Mouse (Mus musculus): ENCODE results near the gene Uqcc3. TPM values are rescaled to one million over a fixed set of nuclear protein-coding genes. Genes with fewer than 3 reads are reported as not detected.
"Not testable (repeated sequence)": the region's sequence is repeated elsewhere in the genome, so short reads cannot be mapped to it uniquely, and the experiment has no call there.

Uqcc3 gene
- polyA plus RNA-seq, 1 experiment from 2014 or later: 58.5 TPM

- WGBS: 89% methylated on average over 7 of the region's 7 CpGs
- Histone ChIP-seq H3K27me3 (no peaks in the 10 kb centered on the region), H3K9me3 (no peaks in the 10 kb centered on the region), H3K4me2 (peak overlapping the region; percentile 81), H3K4me3 (peak overlapping the region; percentile 53), H3K27ac (no peak overlapping the region), H3K36me3 (peaks cover 9% of the 10 kb centered on the region), H3K4me1 (peaks cover 23% of the 10 kb centered on the region), H3K9ac (peak overlapping the region; percentile 48)
- no peak for ATAC-seq (ENCODE audit: borderline replicate concordance, extremely low read depth, low FRiP score, low TSS enrichment)
These were observed 39.7 kb downstream of the Uqcc3 start for GRCm38 (mm10) chr19:8841012-8841411.

GRCm38 (mm10) chr19:8839908-8840791 lies 40.6 kb downstream of the Uqcc3 start:
- ATAC-seq (ENCODE audit: borderline replicate concordance, extremely low read depth, low FRiP score, low TSS enrichment): peak; percentile 66; the same call in 1 of the 2 replicates
- peak overlapping the region; percentile 81 for H3K4me2 ChIP-seq
- H3K9me3 ChIP-seq: no peaks in the 10 kb centered on the region
- H3K36me3 ChIP-seq: 0 out of 2 replicates have a peak, but pooled peaks cover 5% of the 10 kb centered on the region
- 27% methylated on average over 29 of the region's 29 CpGs for WGBS
- peaks cover 23% of the 10 kb centered on the region for H3K4me1 ChIP-seq
- H3K9ac ChIP-seq: peak overlapping the region; percentile 48
- peak overlapping the region; percentile 53 for H3K4me3 ChIP-seq
- no peak overlapping the region for H3K27ac ChIP-seq
- H3K27me3 ChIP-seq: no peaks in the 10 kb centered on the region

- H3K27ac ChIP-seq: peak within 1 kb of the TSS; percentile 98
- 62% methylated on average over 11 of the region's 11 CpGs for WGBS
- no peaks in the 10 kb centered on the region for H3K9me3 ChIP-seq
- peaks cover 11% of the 10 kb centered on the region for H3K36me3 ChIP-seq
- H3K9ac ChIP-seq: peak within 1 kb of the TSS; percentile 72
- peak within 1 kb of the TSS; percentile 59 for H3K4me3 ChIP-seq
- peak within 1 kb of the TSS; percentile 86 for H3K4me2 ChIP-seq
- H3K4me1 ChIP-seq: peaks cover 23% of the 10 kb centered on the region
- ATAC-seq (ENCODE audit: borderline replicate concordance, extremely low read depth, low FRiP score, low TSS enrichment): no peak
- no peaks in the 10 kb centered on the region for H3K27me3 ChIP-seq
These were observed 41.4 kb downstream of the Uqcc3 start, which contains the start of gene Gng3 for GRCm38 (mm10) chr19:8839103-8839907. Gene Gng3, minus strand, starts transcription at chr19:8839194.

GRCm38 (mm10) chr19:8838041-8838730 lies 42.5 kb downstream of the Uqcc3 start:
- Histone ChIP-seq H3K4me3 (peak overlapping the region; percentile 59), H3K9ac (peak overlapping the region; percentile 72), H3K9me3 (no peaks in the 10 kb centered on the region), H3K4me1 (peaks cover 23% of the 10 kb centered on the region), H3K27me3 (no peaks in the 10 kb centered on the region), H3K4me2 (peak overlapping the region; percentile 86), H3K27ac (peak overlapping the region; percentile 98), H3K36me3 (peaks cover 23% of the 10 kb centered on the region)
- peak; percentile 16; the same call in 1 of the 2 replicates for ATAC-seq (ENCODE audit: borderline replicate concordance, extremely low read depth, low FRiP score, low TSS enrichment)
- 15% methylated on average over 15 of the region's 15 CpGs for WGBS

- peak within 1 kb of the TSS; percentile 98 for H3K27ac ChIP-seq
- peak within 1 kb of the TSS; percentile 59 for H3K4me3 ChIP-seq
- H3K9me3 ChIP-seq: no peaks in the 10 kb centered on the region
- H3K27me3 ChIP-seq: no peaks in the 10 kb centered on the region
- peak; percentile 79 for ATAC-seq (ENCODE audit: borderline replicate concordance, extremely low read depth, low FRiP score, low TSS enrichment)
- WGBS: under 1% methylated on average over 37 of the region's 38 CpGs
- H3K36me3 ChIP-seq: peaks cover 26% of the 10 kb centered on the region
- H3K4me1 ChIP-seq: peaks cover 23% of the 10 kb centered on the region
- peak within 1 kb of the TSS; percentile 72 for H3K9ac ChIP-seq
- peak within 1 kb of the TSS; percentile 86 for H3K4me2 ChIP-seq
These were observed 43.4 kb downstream of the Uqcc3 start, which contains the start of gene Bscl2 for GRCm38 (mm10) chr19:8837251-8837791. Gene Bscl2, plus strand, starts transcription at chr19:8837467.

- Histone ChIP-seq H3K4me1 (peaks cover 23% of the 10 kb centered on the region), H3K36me3 (peaks cover 35% of the 10 kb centered on the region)
- not testable (repeated sequence) for H3K27me3 ChIP-seq; H3K4me2 ChIP-seq; H3K27ac ChIP-seq; H3K9ac ChIP-seq; H3K4me3 ChIP-seq; H3K9me3 ChIP-seq; ATAC-seq (ENCODE audit: borderline replicate concordance, extremely low read depth, low FRiP score, low TSS enrichment)
- 96% methylated on average over 10 of the region's 10 CpGs for WGBS
These were observed 44.4 kb downstream of the Uqcc3 start for GRCm38 (mm10) chr19:8836327-8836726.

GRCm38 (mm10) chr19:8832971-8833370 lies 47.8 kb downstream of the Uqcc3 start:
- no peaks in the 10 kb centered on the region for H3K9me3 ChIP-seq
- no peaks in the 10 kb centered on the region for H3K27me3 ChIP-seq
- no peak for ATAC-seq (ENCODE audit: borderline replicate concordance, extremely low read depth, low FRiP score, low TSS enrichment)
- H3K36me3 ChIP-seq: peaks cover 69% of the 10 kb centered on the region
- WGBS: 88% methylated on average over 4 of the region's 4 CpGs
- H3K27ac ChIP-seq: no peak overlapping the region
- no peak overlapping the region for H3K4me3 ChIP-seq
- no peak overlapping the region for H3K9ac ChIP-seq
- no peak overlapping the region for H3K4me2 ChIP-seq
- H3K4me1 ChIP-seq: 0 out of 2 replicates have a peak, but pooled peaks cover under 1% of the 10 kb centered on the region

GRCm38 (mm10) chr19:8831262-8831661 lies 49.5 kb downstream of the Uqcc3 start:
- Histone ChIP-seq H3K9ac (no peak overlapping the region), H3K4me3 (no peak overlapping the region), H3K4me1 (no peaks in the 10 kb centered on the region), H3K27ac (no peak overlapping the region), H3K9me3 (no peaks in the 10 kb centered on the region), H3K4me2 (no peak overlapping the region), H3K27me3 (no peaks in the 10 kb centered on the region), H3K36me3 (peaks cover 86% of the 10 kb centered on the region)
- ATAC-seq (ENCODE audit: borderline replicate concordance, extremely low read depth, low FRiP score, low TSS enrichment): no peak
- 79% methylated on average over 11 of the region's 11 CpGs for WGBS

- H3K4me3 ChIP-seq: no peak overlapping the region
- no peak overlapping the region for H3K4me2 ChIP-seq
- H3K9me3 ChIP-seq: no peaks in the 10 kb centered on the region
- WGBS: 90% methylated on average over 8 of the region's 8 CpGs
- peaks cover 92% of the 10 kb centered on the region for H3K36me3 ChIP-seq
- no peaks in the 10 kb centered on the region for H3K4me1 ChIP-seq
- no peak for ATAC-seq (ENCODE audit: borderline replicate concordance, extremely low read depth, low FRiP score, low TSS enrichment)
- no peak overlapping the region for H3K9ac ChIP-seq
- no peak overlapping the region for H3K27ac ChIP-seq
- H3K27me3 ChIP-seq: no peaks in the 10 kb centered on the region
These were observed 50.1 kb downstream of the Uqcc3 start for GRCm38 (mm10) chr19:8830664-8831063.
